In genomic region chr12:71981250-71981649, GRCm38 (mm10) we compare ENCODE assay signal across 8 mouse cellular contexts.
DNase-seq lines count a peak whose midpoint lies in the region; ATAC-seq and TF ChIP-seq lines count a peak whose summit lies in the region.
"Had no signal": no experiment of that assay in that cellular context is flagged by ENCODE, and none has a peak within 500 bp of the region (broad histone marks: within the 10 kb centered on the region; RNA-seq: fewer than 3 reads in every experiment).

No protein-coding gene starts in this region.

- no peak overlapping the region for H3K4me3 ChIP-seq in cortical plate, adult 2 months (ENCODE audit: insufficient read depth, low read length)
- H3K4me3 ChIP-seq: hindbrain, embryonic 10.5 days had no signal

- intact Hi-C loops in left cerebral cortex, postnatal 25 days (cut with DNase I), result loop anchor here (2.0 kb wide), 1 partner anchor 150 kb away; the partner anchor contains the start of gene Daam1

- ATAC-seq in granulocyte monocyte progenitor cell, adult 5-6 weeks (replicated peaks; ENCODE audit: poor library complexity, severe bottlenecking), result peak; percentile 70

- TF ChIP-seq CTCF in cortical plate, adult 2 months (IDR thresholded peaks at IDR 0.05; ENCODE audit: extremely low read depth, insufficient read depth, low read length), result no peak

- peak; percentile 43 to 82 for DNase-seq in left cerebral cortex, postnatal 25 days (ENCODE audit: low spot score in 2 of 2)
- DNase-seq in left cerebral cortex, adult 11 months (ENCODE audit: low spot score), result no peak
- peak; percentile 44 to 46 for DNase-seq in layer of hippocampus, adult 8-10 months (ENCODE audit: low spot score in 2 of 2)
- no peak for DNase-seq in retina, postnatal 1 day
- no peak for DNase-seq in cerebellum, postnatal 36 days

- 0 out of 2 replicates have a peak overlapping the region, but pooled peaks have one; percentile 17 for H3K27ac ChIP-seq in cortical plate, adult 2 months (ENCODE audit: insufficient read depth, low read length)
- H3K27ac ChIP-seq: hindbrain, embryonic 10.5 days had no signal

- no peak for TF ChIP-seq POLR2A in cortical plate, adult 2 months (IDR thresholded peaks at IDR 0.05; ENCODE audit: extremely low read depth, insufficient read depth, low read length)

- H3K4me1 ChIP-seq in cortical plate, adult 2 months (ENCODE audit: control insufficient read depth, insufficient read depth, low read length), result peaks cover 4% of the 10 kb centered on the region

Comparison
In these comparisons a context has a peak if more than half of its experiments do, and no peak if none do; other contexts are left out.
1. DNase-seq: peak in left cerebral cortex, postnatal 25 days (2 of 2) and layer of hippocampus, adult 8-10 months (2 of 2); none in left cerebral cortex, adult 11 months (single experiment), retina, postnatal 1 day (single experiment) and cerebellum, postnatal 36 days (0 of 2).